Mouse (Mus musculus) forebrain, postnatal 0 days (tissue): ENCODE data around the gene Mrps27. TPM values are rescaled to one million over a fixed set of nuclear protein-coding genes. Genes with fewer than 3 reads are reported as not detected.
"Not testable (repeated sequence)": the region's sequence is repeated elsewhere in the genome, so short reads cannot be mapped to it uniquely, and the experiment has no call there.

Experiments used
- ATAC-seq: fragments of 200-750 bp; cut with Nextera tagmentation; 2 replicates; pipeline ENCODE4 v1.8.0; 2017; ENCODE audit warnings: mild to moderate bottlenecking, moderate library complexity
- DNase-seq: peaks from one replicate; pipeline ENCODE4 v3.0.0-alpha.2; 2015
- H3K27ac ChIP-seq: fragments of 300-500 bp; sonication (generic); 2 replicates; pipeline ENCODE4 v1.5.1; 2014; ENCODE audit warnings: low read depth, mild to moderate bottlenecking, antibody characterized with exemption, low read length, moderate library complexity, mixed read lengths
- H3K27me3 ChIP-seq: fragments of 300-500 bp; sonication (generic); 2 replicates; pipeline ENCODE4 v1.6.1; 2014; ENCODE audit warnings: mild to moderate bottlenecking, low read length, mixed read lengths; ENCODE audit not compliant: insufficient read depth
- H3K36me3 ChIP-seq: fragments of 300-500 bp; sonication (generic); 2 replicates; pipeline ENCODE4 v1.6.1; 2014; ENCODE audit warnings: mild to moderate bottlenecking, moderate library complexity; ENCODE audit not compliant: insufficient read depth
- H3K4me1 ChIP-seq: fragments of 300-500 bp; sonication (generic); 2 replicates; pipeline ENCODE4 v1.6.1; 2014; ENCODE audit warnings: antibody characterized with exemption; ENCODE audit not compliant: insufficient read depth
- H3K4me2 ChIP-seq: fragments of 300-500 bp; sonication (generic); 2 replicates; pipeline ENCODE4 v1.6.1; 2014; ENCODE audit warnings: low read depth, mild to moderate bottlenecking, moderate library complexity
- H3K4me3 ChIP-seq: fragments of 300-500 bp; sonication (generic); 2 replicates; pipeline ENCODE4 v1.5.1; 2014; ENCODE audit warnings: low read depth, low read length, mixed read lengths
- H3K9ac ChIP-seq: fragments of 300-500 bp; sonication (generic); 2 replicates; pipeline ENCODE4 v1.6.1; 2014; ENCODE audit warnings: mild to moderate bottlenecking
- H3K9me3 ChIP-seq: fragments of 300-500 bp; sonication (generic); 2 replicates; pipeline ENCODE4 v1.6.1; 2016; ENCODE audit warnings: low read length
- CTCF ChIP-seq: sonication (generic); IDR thresholded peaks from 2 replicates; pipeline ENCODE4 v1.5.1; 2016; ENCODE audit warnings: antibody characterized with exemption, control low read depth, low read depth
- WGBS: fragments of 180-500 bp; shearing (Covaris S2); extraction: QIAGEN DNeasy Blood & Tissue Kit; methylation state at CpG from one replicate; pipeline ENCODE4 v1.1.7; 2014; 5-methylcytosine and 5-hydroxymethylcytosine counted together
- polyA plus RNA-seq: library from polyadenylated mRNA; unstranded; fragments of >200 nt; fragmentation: Nextera tagmentation; extraction: Ambion mirVana; gene quantifications from 2 replicates; pipeline ENCODE4 v1.2.1, GENCODE M21; 2015
- total RNA-seq: library from RNA; depleted of rRNA; stranded (reverse); fragments of >200 nt; gene quantifications from 2 replicates; pipeline ENCODE4 v1.2.3, GENCODE M21; 2014

Gene Mrps27
- total and polyA plus RNA-seq, 2 experiments from 2014 or later = 23.9 to 39.6 TPM

GRCm38 (mm10) chr13:99323632-99324336, 20.8 kb upstream of the Mrps27 start:
- no peak for TF ChIP-seq CTCF
- H3K27ac ChIP-seq = no peak overlapping the region
- H3K9me3 ChIP-seq = no peaks in the 10 kb centered on the region
- no peak; the same call in 1 of the 2 replicates for ATAC-seq
- H3K4me2 ChIP-seq = no peak overlapping the region
- no peaks in the 10 kb centered on the region for H3K4me1 ChIP-seq
- H3K27me3 ChIP-seq = no peaks in the 10 kb centered on the region
- WGBS = 82% methylated on average over 7 of the region's 7 CpGs
- DNase-seq = no peak
- no peak overlapping the region for H3K9ac ChIP-seq
- H3K36me3 ChIP-seq = peaks cover 64% of the 10 kb centered on the region
- H3K4me3 ChIP-seq = no peak overlapping the region

- WGBS = 92% methylated on average over 8 of the region's 8 CpGs
- H3K36me3 ChIP-seq = peaks cover 69% of the 10 kb centered on the region
- ATAC-seq = not testable (repeated sequence)
Observed at GRCm38 (mm10) chr13:99324337-99324685, 20.3 kb upstream of the Mrps27 start.

DNA sequence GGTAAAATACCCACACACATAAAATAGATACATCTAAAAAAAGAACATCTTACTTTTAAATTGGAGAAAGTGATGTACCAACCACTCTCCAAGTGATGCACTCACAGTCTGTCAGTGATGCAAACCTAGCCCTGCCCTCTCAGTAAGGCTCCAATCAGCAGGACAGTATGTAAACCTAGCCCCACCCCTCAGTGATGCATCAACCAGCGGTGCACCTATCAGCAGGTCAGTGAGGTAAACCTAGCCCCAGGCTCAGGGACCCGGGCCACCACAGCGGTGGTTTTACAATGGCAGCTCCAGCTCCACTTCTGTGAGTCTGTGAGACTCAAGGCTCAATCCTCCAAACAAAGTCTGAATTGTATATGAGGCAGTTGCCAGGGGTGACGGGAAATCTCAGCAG, 13.3 kb upstream of the Mrps27 start:
- H3K27ac ChIP-seq = no peak overlapping the region

More at GRCm38 (mm10) chr13:99324337-99324685, 20.3 kb upstream of the Mrps27 start:
- not testable (repeated sequence) for H3K9ac ChIP-seq, H3K9me3 ChIP-seq, H3K4me1 ChIP-seq, H3K4me3 ChIP-seq, H3K27me3 ChIP-seq, H3K4me2 ChIP-seq, H3K27ac ChIP-seq, DNase-seq

GRCm38 (mm10) chr13:99337510-99337909, 7.1 kb upstream of the Mrps27 start:
- Histone ChIP-seq H3K27me3 (no peaks in the 10 kb centered on the region), H3K9ac (no peak overlapping the region), H3K4me3 (no peak overlapping the region), H3K9me3 (no peaks in the 10 kb centered on the region), H3K4me1 (no peaks in the 10 kb centered on the region), H3K4me2 (no peak overlapping the region), H3K27ac (no peak overlapping the region), H3K36me3 (peaks cover 75% of the 10 kb centered on the region)
- TF ChIP-seq CTCF = no peak
- DNase-seq (no peak), ATAC-seq (no peak)
- 84% methylated on average over 6 of the region's 6 CpGs for WGBS

More for the DNA sequence above, 13.3 kb upstream of the Mrps27 start:
- Histone ChIP-seq H3K4me3 (no peak overlapping the region), H3K27me3 (no peaks in the 10 kb centered on the region), H3K9me3 (no peaks in the 10 kb centered on the region), H3K4me1 (no peaks in the 10 kb centered on the region), H3K9ac (no peak overlapping the region), H3K4me2 (no peak overlapping the region), H3K36me3 (peaks cover 66% of the 10 kb centered on the region)
- 61% methylated on average over 4 of the region's 4 CpGs for WGBS
- no peak for TF ChIP-seq CTCF
- DNase-seq (no peak), ATAC-seq (no peak)

- H3K27me3 ChIP-seq = no peaks in the 10 kb centered on the region
- WGBS = 93% methylated on average over 6 of the region's 6 CpGs
Observed at GRCm38 (mm10) chr13:99341504-99341903, 3.1 kb upstream of the Mrps27 start.

DNA sequence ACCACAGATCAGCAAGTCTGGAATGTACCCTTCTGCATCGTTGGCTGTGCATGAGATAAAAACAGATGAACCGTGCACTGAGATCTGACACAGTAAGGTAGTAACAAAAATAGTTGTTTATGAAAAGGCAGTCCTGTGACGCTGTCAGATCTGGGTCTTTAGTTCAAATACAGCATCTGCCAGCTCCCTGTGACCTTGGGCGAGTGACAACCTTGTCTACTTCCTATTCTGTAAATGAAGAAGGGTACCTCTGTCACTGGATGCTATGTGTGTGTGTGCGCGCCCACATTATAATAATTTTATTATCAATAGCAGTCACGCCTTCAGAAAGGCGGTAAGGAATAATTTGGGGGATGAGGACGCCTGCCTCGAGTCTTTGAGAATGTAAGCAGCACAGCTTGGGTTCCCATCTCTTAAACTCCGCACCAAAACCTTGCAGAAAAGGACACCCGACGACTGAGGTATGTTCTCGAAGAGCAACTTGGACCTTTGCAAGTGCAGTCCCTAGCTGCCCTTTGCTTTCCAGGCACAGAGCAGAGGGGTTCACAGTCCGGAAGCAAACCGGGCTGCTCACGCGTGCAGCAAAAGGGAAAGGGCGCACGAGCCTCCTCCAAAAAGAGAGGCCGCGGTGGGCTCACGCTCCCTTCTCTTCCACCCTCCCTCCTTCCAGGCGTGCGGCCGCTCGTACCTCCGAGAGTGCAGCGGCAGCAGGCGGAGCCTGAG, 549 bp upstream of the Mrps27 start:
- Histone ChIP-seq H3K4me2 (peak overlapping the region; percentile 67), H3K27me3 (no peaks in the 10 kb centered on the region), H3K9me3 (no peaks in the 10 kb centered on the region), H3K36me3 (peaks cover 28% of the 10 kb centered on the region), H3K4me1 (peaks cover 10% of the 10 kb centered on the region), H3K4me3 (peak overlapping the region; percentile 99), H3K9ac (peak overlapping the region; percentile 80), H3K27ac (peak overlapping the region; percentile 91)
- peak; percentile 11 for DNase-seq
- WGBS = 8% methylated on average over 30 of the region's 30 CpGs
- peak; percentile 83 for ATAC-seq
- no peak for TF ChIP-seq CTCF

More at GRCm38 (mm10) chr13:99341504-99341903, 3.1 kb upstream of the Mrps27 start:
- no peak for TF ChIP-seq CTCF
- Histone ChIP-seq H3K4me2 (no peak overlapping the region), H3K36me3 (peaks cover 44% of the 10 kb centered on the region), H3K9me3 (no peaks in the 10 kb centered on the region), H3K27ac (no peak overlapping the region), H3K4me3 (no peak overlapping the region), H3K9ac (no peak overlapping the region), H3K4me1 (peaks cover 10% of the 10 kb centered on the region)
- ATAC-seq (no peak), DNase-seq (no peak)

DNA sequence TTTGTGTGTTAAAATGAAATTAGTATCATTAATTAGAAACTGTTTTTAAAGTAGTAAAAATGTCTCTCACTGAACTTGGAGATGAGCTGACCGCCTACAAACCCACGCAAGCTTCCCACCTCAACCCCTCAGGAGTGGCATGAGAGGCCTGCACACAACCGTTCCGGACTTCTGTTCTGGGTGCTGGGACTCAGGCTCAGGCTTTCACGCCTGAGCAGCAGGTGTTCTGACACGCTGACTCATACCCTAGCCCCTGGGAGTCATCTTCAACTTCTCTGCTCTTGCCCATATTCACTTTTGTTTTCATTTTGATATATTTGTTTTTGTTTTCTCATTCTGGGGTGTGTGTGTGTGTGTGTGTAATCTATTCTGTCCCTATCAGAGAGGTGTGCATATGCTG, 5.4 kb downstream of the Mrps27 start:
- no peaks in the 10 kb centered on the region for H3K9me3 ChIP-seq
- DNase-seq = no peak
- H3K27ac ChIP-seq = no peak overlapping the region
- peaks cover 5% of the 10 kb centered on the region for H3K4me1 ChIP-seq
- H3K4me3 ChIP-seq = no peak overlapping the region
- ATAC-seq = no peak
- no peak for TF ChIP-seq CTCF
- no peak overlapping the region for H3K9ac ChIP-seq
- H3K27me3 ChIP-seq = no peaks in the 10 kb centered on the region
- H3K4me2 ChIP-seq = no peak overlapping the region
- peaks cover 4% of the 10 kb centered on the region for H3K36me3 ChIP-seq
- 91% methylated on average over 6 of the region's 6 CpGs for WGBS
